Mouse (Mus musculus) thymus, postnatal 10 days (tissue): ENCODE measurements around the gene Coq8b.
"Not testable (repeated sequence)": the region's sequence is repeated elsewhere in the genome, so short reads cannot be mapped to it uniquely, and the experiment has no call there.

Source experiments
- DNase-seq, 2 experiments: peaks; one replicate each; pipeline ENCODE4 v3.0.0; 2021; ENCODE audit warnings: low spot score in 2 of 2

Gene Coq8b

DNA sequence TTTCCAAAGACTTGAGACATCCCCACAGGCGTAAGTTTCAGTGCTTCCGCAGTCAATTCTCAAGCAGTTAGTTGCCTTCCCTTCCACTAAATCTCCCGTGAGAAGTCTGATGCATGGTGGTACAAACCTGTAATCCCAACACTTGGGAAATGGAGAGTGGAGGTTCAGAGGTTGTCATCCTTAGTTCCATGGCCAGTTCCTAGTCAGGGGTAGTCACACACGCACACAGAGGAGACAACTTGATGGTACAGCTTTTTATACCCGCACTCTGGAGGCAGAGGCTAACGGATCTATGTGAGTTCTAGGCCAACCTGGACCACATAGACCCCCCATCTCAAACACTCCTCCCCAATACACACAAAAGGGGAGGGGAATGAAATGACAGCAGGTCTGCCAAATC is 4.0 kb upstream of the Coq8b start:
- DNase-seq = no peak

GRCm38 (mm10) chr7:27230781-27231180 is 2.0 kb upstream of the Coq8b start:
- no peak for DNase-seq

- no peak for DNase-seq
Observed at GRCm38 (mm10) chr7:27231693-27232331, 1.0 kb upstream of the Coq8b start.

DNA sequence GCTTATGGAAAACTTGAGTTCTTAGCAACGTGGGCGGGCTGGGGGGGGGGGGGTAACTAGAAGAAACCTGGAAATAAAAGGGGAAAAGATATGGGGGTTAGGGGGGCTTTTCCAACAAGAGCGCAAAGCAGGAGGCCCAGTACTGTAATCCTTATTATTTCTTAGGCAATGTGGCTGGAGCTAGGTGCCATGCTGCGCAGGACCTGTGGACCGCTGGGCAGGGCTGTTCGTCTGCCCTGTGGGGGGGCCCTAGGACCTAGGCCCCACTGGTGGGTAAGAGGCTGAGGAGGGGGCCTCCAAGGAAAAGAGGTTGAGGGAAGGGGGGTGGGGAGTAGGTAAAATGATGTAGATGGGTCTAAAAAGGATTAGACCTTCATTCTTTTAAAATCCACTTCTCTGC is 477 bp downstream of the Coq8b start:
- DNase-seq = no peak

- DNase-seq = no peak
Observed at GRCm38 (mm10) chr7:27235726-27236125, 2.9 kb downstream of the Coq8b start.

DNA sequence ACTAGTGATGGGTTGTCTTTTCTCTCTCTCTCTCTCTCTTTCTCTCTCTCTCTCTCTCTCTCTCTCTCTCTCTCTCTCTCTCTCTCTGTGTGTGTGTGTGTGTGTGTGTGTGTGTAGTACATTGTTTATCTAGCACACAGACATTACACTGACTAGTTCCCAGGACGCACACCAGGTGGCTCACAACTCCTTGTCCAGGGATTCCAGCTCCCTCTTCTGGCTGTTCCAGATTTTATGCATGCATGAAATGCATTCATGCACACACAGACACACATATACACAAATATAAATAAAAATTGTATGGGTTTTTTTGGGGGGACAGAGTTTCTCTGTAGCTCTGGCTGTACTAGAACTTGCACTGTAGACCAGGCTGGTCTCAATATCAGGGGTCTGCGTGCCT is 4.7 kb downstream of the Coq8b start:
- no peak for DNase-seq

GRCm38 (mm10) chr7:27238568-27238967 is 5.7 kb downstream of the Coq8b start:
- no peak for DNase-seq

- DNase-seq = no peak
Observed at GRCm38 (mm10) chr7:27243211-27243610, 10.4 kb downstream of the Coq8b start.

- DNase-seq = not testable (repeated sequence)
Observed at GRCm38 (mm10) chr7:27244088-27244487, 11.3 kb downstream of the Coq8b start.

- no peak for DNase-seq
Observed at GRCm38 (mm10) chr7:27249146-27249545, 16.3 kb downstream of the Coq8b start.

DNA sequence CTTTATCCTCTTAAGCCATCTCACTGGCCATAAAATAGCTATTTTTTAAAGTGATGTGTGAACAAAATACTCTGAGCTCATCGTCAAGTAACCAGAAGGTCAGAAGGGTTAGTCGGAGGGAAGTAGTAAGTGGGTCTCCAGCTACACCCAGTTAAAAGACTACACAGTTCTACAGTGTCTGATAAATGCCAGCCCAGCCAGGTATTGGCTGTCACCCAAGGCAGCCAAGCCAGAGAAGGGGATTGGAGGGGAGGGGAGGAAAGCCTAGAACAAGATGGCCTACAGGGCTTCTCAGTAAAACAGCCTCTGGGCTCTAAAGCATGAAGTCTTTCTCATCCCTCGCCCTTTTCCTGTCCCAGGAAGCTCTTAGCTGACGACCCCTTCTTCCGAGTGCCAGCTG is 17.1 kb downstream of the Coq8b start:
- DNase-seq = no peak

DNA sequence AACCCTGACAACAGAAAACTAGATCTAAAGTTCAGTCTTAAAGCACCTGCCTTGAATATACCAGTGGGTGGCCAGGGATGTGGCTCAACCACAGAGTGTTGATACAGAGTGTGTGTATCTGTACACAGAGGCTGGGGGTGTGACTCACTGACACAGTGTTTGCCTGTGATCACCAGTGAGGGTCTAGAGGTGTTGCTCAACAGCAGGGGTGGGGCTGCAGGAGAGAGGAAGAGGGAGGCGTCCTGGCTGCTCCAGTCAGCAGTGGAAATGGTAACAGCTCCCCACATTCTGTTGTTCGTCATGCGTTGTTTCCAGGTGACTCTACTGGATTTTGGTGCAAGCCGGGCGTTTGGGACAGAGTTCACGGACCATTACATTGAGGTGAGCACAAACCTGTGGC is 19.1 kb downstream of the Coq8b start:
- no peak for DNase-seq

- DNase-seq = no peak
Observed at GRCm38 (mm10) chr7:27255721-27256120, 22.9 kb downstream of the Coq8b start.

- DNase-seq = no peak
Observed at GRCm38 (mm10) chr7:27257046-27257851, 24.4 kb downstream of the Coq8b start.

DNA sequence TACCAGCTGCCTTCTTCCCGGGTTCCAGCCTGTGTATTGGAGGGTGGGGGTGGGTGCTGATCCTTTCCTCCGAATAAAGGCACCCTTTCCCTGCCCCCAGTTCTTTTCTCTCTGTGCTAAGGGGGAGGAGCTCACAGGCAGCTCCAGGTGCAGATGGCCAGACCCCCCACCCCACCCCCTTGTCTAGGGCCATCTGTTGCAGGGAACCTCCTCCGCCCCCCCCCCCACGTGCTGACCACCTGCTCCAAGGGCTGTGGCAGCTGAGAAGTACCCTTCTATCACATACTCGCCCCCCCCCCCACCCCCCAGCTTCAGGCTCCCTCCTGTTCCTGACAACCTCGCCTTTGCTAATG is 25.0 kb downstream of the Coq8b start:
- no peak for DNase-seq

DNA sequence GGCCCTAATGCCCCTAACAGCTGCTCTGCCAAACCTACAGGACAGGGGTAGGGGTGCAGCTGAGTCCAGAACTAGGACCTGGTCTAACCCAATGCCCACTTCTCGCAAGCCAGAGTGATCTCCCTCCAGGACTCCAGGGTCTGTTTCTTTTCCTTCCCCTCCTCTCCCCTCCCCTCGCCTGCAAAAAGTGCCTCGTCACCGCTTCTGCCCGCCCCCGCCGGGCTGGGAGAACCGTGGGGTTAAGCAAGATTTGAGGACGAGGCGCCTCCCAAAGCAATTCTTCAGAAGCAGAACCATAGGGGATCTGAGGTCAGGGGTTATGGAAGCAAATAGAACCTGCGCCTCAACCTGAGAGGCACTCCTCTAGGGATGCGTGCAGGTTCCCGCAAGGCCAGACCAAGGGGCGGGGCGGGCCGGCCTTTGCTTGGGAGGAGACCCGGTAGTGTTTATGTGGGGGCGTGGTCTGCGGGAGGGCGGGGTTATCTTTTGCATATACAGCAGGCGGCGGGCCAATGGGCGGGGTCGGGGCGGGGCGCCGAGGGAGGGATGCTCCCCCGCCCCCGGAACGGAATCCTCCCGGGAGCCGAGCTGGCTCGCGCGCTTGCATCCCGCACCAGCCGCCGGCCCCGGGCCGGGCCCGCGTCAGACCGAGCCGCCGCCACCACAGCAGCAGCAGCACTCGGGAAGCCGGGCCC is 25.5 kb downstream of the Coq8b start, which contains the start of gene Numbl:
Numbl (plus strand) TSS at position 229 of the 695 bp plus-strand sequence.
- peak; percentile 89 to 91 for DNase-seq

- DNase-seq = peak in 1 of 2 experiments; percentile 11
Observed at GRCm38 (mm10) chr7:27259271-27259721, 26.5 kb downstream of the Coq8b start.

GRCm38 (mm10) chr7:27259771-27260170 is 26.9 kb downstream of the Coq8b start:
- DNase-seq = no peak

GRCm38 (mm10) chr7:27260856-27261255 is 28.0 kb downstream of the Coq8b start:
- no peak for DNase-seq

GRCm38 (mm10) chr7:27261888-27262287 is 29.1 kb downstream of the Coq8b start:
- DNase-seq = no peak

- DNase-seq = no peak
Observed at GRCm38 (mm10) chr7:27264761-27265160, 31.9 kb downstream of the Coq8b start.

- no peak for DNase-seq
Observed at GRCm38 (mm10) chr7:27266515-27267128, 33.8 kb downstream of the Coq8b start.
